28 mouse cellular contexts compared by ENCODE assay signal in genomic region chr2:18966566-18966965, GRCm38 (mm10). TPM values are rescaled to one million over a fixed set of nuclear protein-coding genes. Genes with fewer than 3 reads are reported as not detected.
"Had no signal": no experiment of that assay in that cellular context is flagged by ENCODE, and none has a peak within 500 bp of the region (broad histone marks: within the 10 kb centered on the region; RNA-seq: fewer than 3 reads in every experiment).

No protein-coding gene starts in this region.

- H3K27me3 ChIP-seq: embryonic facial prominence, embryonic 12.5 days; embryonic facial prominence, embryonic 13.5 days; embryonic facial prominence, embryonic 15.5 days; forebrain, embryonic 12.5 days; forebrain, embryonic 13.5 days; forebrain, embryonic 15.5 days had no signal

- H3K27ac ChIP-seq: embryonic facial prominence, embryonic 10.5 days; embryonic facial prominence, embryonic 12.5 days; embryonic facial prominence, embryonic 13.5 days; embryonic facial prominence, embryonic 15.5 days; forebrain, embryonic 10.5 days; forebrain, embryonic 12.5 days; forebrain, embryonic 13.5 days; forebrain, embryonic 15.5 days; gastrocnemius, adult 2 months; heart, embryonic 10.5 days had no signal

- H3K36me3 ChIP-seq: embryonic facial prominence, embryonic 10.5 days; embryonic facial prominence, embryonic 12.5 days; embryonic facial prominence, embryonic 13.5 days; embryonic facial prominence, embryonic 15.5 days; forebrain, embryonic 10.5 days; forebrain, embryonic 12.5 days; forebrain, embryonic 15.5 days; heart, embryonic 10.5 days had no signal

- H3K9ac ChIP-seq: embryonic facial prominence, embryonic 12.5 days; embryonic facial prominence, embryonic 13.5 days; embryonic facial prominence, embryonic 15.5 days; forebrain, embryonic 12.5 days; forebrain, embryonic 13.5 days; forebrain, embryonic 15.5 days; forebrain, postnatal 0 days had no signal

- DNase-seq: cerebellum, adult 8-10 months; cerebellum, adult 9-10 months; cerebellum, adult 9-11 months; cerebellum, postnatal 10 days; cerebellum, postnatal 14 days; cerebellum, postnatal 25 days; cerebellum, postnatal 36 days; embryo, embryonic 11 days; forebrain, postnatal 0 days; gastrocnemius, adult 2 months; gastrocnemius, postnatal 10 days; gastrocnemius, postnatal 14 days; gastrocnemius, postnatal 25 days; gastrocnemius, postnatal 36 days; heart, adult 18-20 months had no signal

- H3K4me3 ChIP-seq: embryonic facial prominence, embryonic 10.5 days; embryonic facial prominence, embryonic 12.5 days; embryonic facial prominence, embryonic 13.5 days; embryonic facial prominence, embryonic 15.5 days; erythroblast, embryonic 14.5 days; forebrain, embryonic 10.5 days; forebrain, embryonic 12.5 days; forebrain, embryonic 13.5 days; forebrain, embryonic 15.5 days; gastrocnemius, adult 2 months; heart, embryonic 10.5 days had no signal

- H3K4me1 ChIP-seq: embryonic facial prominence, embryonic 12.5 days; forebrain, embryonic 12.5 days; forebrain, embryonic 13.5 days; forebrain, embryonic 15.5 days had no signal

RNA-seq across cellular contexts. Expression of gene 4930426L09Rik, which starts 31.6 kb away (rescaled TPM):
- total RNA-seq: common myeloid progenitor, adult 5-6 weeks; gastrocnemius, adult 18-20 months; gastrocnemius, adult 2 months; gastrocnemius, adult 8-10 months; gastrocnemius, postnatal 36 days; heart, adult 18-20 months had no signal
- polyA plus RNA-seq: erythroblast, embryonic 14.5 days had no signal
